Mouse (Mus musculus) ES-Bruce4 (cell line): ENCODE results near the gene Wdr35.

ENCODE experiments used
- CTCF ChIP-seq: IDR thresholded peaks from one replicate; pipeline ENCODE4 v1.8.1; 2011; ENCODE audit warnings: low read depth, low read length
- EP300 ChIP-seq: IDR thresholded peaks from 2 replicates; pipeline ENCODE4 v1.6.1; 2011; ENCODE audit warnings: low read depth, low read length; ENCODE audit not compliant: insufficient read depth
- POLR2A ChIP-seq: IDR thresholded peaks from one replicate; pipeline ENCODE4 v1.8.1; 2011; ENCODE audit warnings: low read length; ENCODE audit not compliant: insufficient read depth

DNA sequence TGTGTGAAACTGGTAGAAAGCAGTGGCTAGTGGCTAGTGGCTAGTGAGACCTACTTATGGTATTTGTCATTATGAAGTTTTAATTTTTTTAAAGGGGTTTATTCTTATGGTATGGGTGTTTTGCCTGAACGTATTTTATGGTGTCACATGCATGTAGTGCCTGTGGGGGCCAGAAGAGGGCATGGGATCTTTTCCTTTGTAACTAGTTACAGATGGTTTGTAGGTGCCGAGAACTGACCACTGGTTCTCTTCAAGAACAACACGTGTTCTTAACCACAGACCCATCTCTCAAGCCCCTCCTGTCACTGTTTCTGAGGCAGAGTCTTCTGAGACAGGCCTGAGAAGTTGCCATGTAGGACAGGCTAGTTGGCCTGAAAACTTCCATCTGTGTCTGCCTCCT lies 1.4 kb downstream of the Wdr35 start:
- TF ChIP-seq CTCF = no peak
- TF ChIP-seq POLR2A = no peak
- no peak for TF ChIP-seq EP300
